Mouse (Mus musculus) limb, embryonic 11.5 days (tissue): ENCODE measurements around the gene Tspoap1. TPM values are rescaled to one million over a fixed set of nuclear protein-coding genes. Genes with fewer than 3 reads are reported as not detected.

ENCODE experiments used
- ATAC-seq: fragments of 200-750 bp; cut with Nextera tagmentation; 2 replicates; pipeline ENCODE4 v1.8.0; 2017; ENCODE audit warnings: low read depth; ENCODE audit not compliant: insufficient number of reproducible peaks, low FRiP score, low TSS enrichment
- DNase-seq: peaks from one replicate; pipeline ENCODE4 v3.0.0-alpha.2; 2015; ENCODE audit warnings: low spot score
- H3K27ac ChIP-seq: fragments of 300-500 bp; sonication (generic); replicated peaks from 2 replicates; pipeline ENCODE4 v1.5.1; 2014; ENCODE audit warnings: low read depth, mild to moderate bottlenecking, low read length
- H3K27me3 ChIP-seq: fragments of 300-500 bp; sonication (generic); 2 replicates; pipeline ENCODE4 v1.6.1; 2014; ENCODE audit warnings: mild to moderate bottlenecking, low read length, mixed read lengths; ENCODE audit not compliant: control insufficient read depth, insufficient read depth
- H3K36me3 ChIP-seq: fragments of 300-500 bp; sonication (generic); 2 replicates; pipeline ENCODE4 v1.6.1; 2014; ENCODE audit warnings: mild to moderate bottlenecking, low read length, moderate library complexity, mixed read lengths; ENCODE audit not compliant: control insufficient read depth, insufficient read depth
- H3K4me1 ChIP-seq: fragments of 300-500 bp; sonication (generic); 2 replicates; pipeline ENCODE4 v1.6.1; 2014; ENCODE audit warnings: low read length, mixed read lengths; ENCODE audit not compliant: control insufficient read depth, insufficient read depth
- H3K4me2 ChIP-seq: fragments of 300-500 bp; sonication (generic); 2 replicates; pipeline ENCODE4 v1.6.1; 2014; ENCODE audit warnings: low read depth, mild to moderate bottlenecking, moderate library complexity; ENCODE audit not compliant: severe bottlenecking
- H3K4me3 ChIP-seq: fragments of 300-500 bp; sonication (generic); 2 replicates; pipeline ENCODE4 v1.5.1; 2014; ENCODE audit warnings: low read depth, low read length
- H3K9ac ChIP-seq: fragments of 300-500 bp; sonication (generic); 2 replicates; pipeline ENCODE4 v1.6.1; 2014; ENCODE audit warnings: mild to moderate bottlenecking, low read length
- H3K9me3 ChIP-seq: fragments of 300-500 bp; sonication (generic); 2 replicates; pipeline ENCODE4 v1.6.1; 2016; ENCODE audit warnings: low read length; ENCODE audit not compliant: control insufficient read depth
- WGBS: fragments of 180-500 bp; shearing (Covaris S2); extraction: QIAGEN DNeasy Blood & Tissue Kit; methylation state at CpG from one replicate; pipeline ENCODE4 v1.1.7; 2014; 5-methylcytosine and 5-hydroxymethylcytosine counted together
- polyA plus RNA-seq: library from polyadenylated mRNA; unstranded; fragments of >200 nt; fragmentation: Nextera tagmentation; extraction: Ambion mirVana; gene quantifications from 2 replicates; pipeline ENCODE4 v1.2.1, GENCODE M21; 2014

The Tspoap1 gene
- polyA plus RNA-seq, 1 experiment from 2014 or later: 1.7 TPM

GRCm38 (mm10) chr11:87759609-87760005 is 734 bp upstream of the Tspoap1 start:
- Histone ChIP-seq H3K9me3 (no peaks in the 10 kb centered on the region), H3K27ac (no peak overlapping the region), H3K4me1 (peaks cover 12% of the 10 kb centered on the region), H3K4me3 (no peak overlapping the region), H3K4me2 (no peak overlapping the region), H3K9ac (no peak overlapping the region), H3K27me3 (peaks cover 52% of the 10 kb centered on the region), H3K36me3 (no peaks in the 10 kb centered on the region)
- DNase-seq: no peak
- 12% methylated on average over 3 of the region's 3 CpGs for WGBS
- no peak for ATAC-seq

- H3K27ac ChIP-seq: no peak overlapping the region
- H3K4me3 ChIP-seq: no peak overlapping the region
- no peak for DNase-seq
- H3K4me1 ChIP-seq: peaks cover 13% of the 10 kb centered on the region
- H3K9me3 ChIP-seq: no peaks in the 10 kb centered on the region
- no peaks in the 10 kb centered on the region for H3K36me3 ChIP-seq
- H3K4me2 ChIP-seq: no peak overlapping the region
- peaks cover 66% of the 10 kb centered on the region for H3K27me3 ChIP-seq
- 71% methylated on average over 11 of the region's 11 CpGs for WGBS
- no peak for ATAC-seq
- H3K9ac ChIP-seq: no peak overlapping the region
These were observed 910 bp downstream of the Tspoap1 start for GRCm38 (mm10) chr11:87761181-87761721.

GRCm38 (mm10) chr11:87761806-87762701 is 1.7 kb downstream of the Tspoap1 start:
- Histone ChIP-seq H3K9me3 (no peaks in the 10 kb centered on the region), H3K27me3 (peaks cover 73% of the 10 kb centered on the region), H3K4me3 (no peak overlapping the region), H3K4me1 (peaks cover 13% of the 10 kb centered on the region), H3K27ac (no peak overlapping the region), H3K9ac (no peak overlapping the region), H3K4me2 (no peak overlapping the region), H3K36me3 (no peaks in the 10 kb centered on the region)
- DNase-seq: no peak
- WGBS: 75% methylated on average over 14 of the region's 14 CpGs
- ATAC-seq: no peak

- ATAC-seq: no peak
- peaks cover 73% of the 10 kb centered on the region for H3K27me3 ChIP-seq
- peaks cover 13% of the 10 kb centered on the region for H3K4me1 ChIP-seq
- no peak overlapping the region for H3K4me3 ChIP-seq
- no peaks in the 10 kb centered on the region for H3K9me3 ChIP-seq
- no peaks in the 10 kb centered on the region for H3K36me3 ChIP-seq
- no peak overlapping the region for H3K9ac ChIP-seq
- 35% methylated on average over 12 of the region's 12 CpGs for WGBS
- DNase-seq: no peak
- H3K4me2 ChIP-seq: peak overlapping the region; percentile 93; the same call in 1 of the 2 replicates
- no peak overlapping the region for H3K27ac ChIP-seq
These were observed 2.5 kb downstream of the Tspoap1 start for GRCm38 (mm10) chr11:87762702-87763385.

GRCm38 (mm10) chr11:87763511-87763987 is 3.2 kb downstream of the Tspoap1 start:
- Histone ChIP-seq H3K9ac (no peak overlapping the region; the same call in 1 of the 2 replicates), H3K4me2 (peak overlapping the region; percentile 93), H3K4me1 (peaks cover 13% of the 10 kb centered on the region), H3K4me3 (peak overlapping the region; percentile 40), H3K27me3 (peaks cover 73% of the 10 kb centered on the region), H3K9me3 (no peaks in the 10 kb centered on the region), H3K36me3 (no peaks in the 10 kb centered on the region), H3K27ac (no peak overlapping the region)
- WGBS: 2% methylated on average over 17 of the region's 17 CpGs
- peak; percentile 68 for DNase-seq
- ATAC-seq: peak; percentile 48; the same call in 1 of the 2 replicates

GRCm38 (mm10) chr11:87763988-87764876 is 3.9 kb downstream of the Tspoap1 start:
- Histone ChIP-seq H3K4me3 (peak overlapping the region; percentile 40), H3K27ac (no peak overlapping the region), H3K9ac (peak overlapping the region; percentile 49), H3K27me3 (peaks cover 73% of the 10 kb centered on the region), H3K9me3 (no peaks in the 10 kb centered on the region), H3K4me2 (peak overlapping the region; percentile 93), H3K4me1 (peaks cover 13% of the 10 kb centered on the region), H3K36me3 (no peaks in the 10 kb centered on the region)
- peak; percentile 14; the same call in 1 of the 2 replicates for ATAC-seq
- under 1% methylated on average over 62 of the region's 65 CpGs for WGBS
- peak; percentile 49 for DNase-seq

- Histone ChIP-seq H3K4me3 (no peak overlapping the region), H3K9me3 (no peaks in the 10 kb centered on the region), H3K27me3 (peaks cover 30% of the 10 kb centered on the region), H3K9ac (no peak overlapping the region), H3K27ac (no peak overlapping the region), H3K4me2 (no peak overlapping the region), H3K36me3 (no peaks in the 10 kb centered on the region), H3K4me1 (peaks cover 9% of the 10 kb centered on the region)
- ATAC-seq (no peak), DNase-seq (no peak)
- WGBS: 87% methylated on average over 4 of the region's 4 CpGs
These were observed 8.4 kb downstream of the Tspoap1 start for GRCm38 (mm10) chr11:87768745-87769144.
